Mouse (Mus musculus): ENCODE results near the gene Gpatch4. TPM values are rescaled to one million over a fixed set of nuclear protein-coding genes. Genes with fewer than 3 reads are reported as not detected.
A peak's percentile ranks its signal among the peaks of the same experiment; 100 is the strongest.

Gpatch4 gene
- polyA plus RNA-seq, 1 experiment = 26.4 TPM

DNA sequence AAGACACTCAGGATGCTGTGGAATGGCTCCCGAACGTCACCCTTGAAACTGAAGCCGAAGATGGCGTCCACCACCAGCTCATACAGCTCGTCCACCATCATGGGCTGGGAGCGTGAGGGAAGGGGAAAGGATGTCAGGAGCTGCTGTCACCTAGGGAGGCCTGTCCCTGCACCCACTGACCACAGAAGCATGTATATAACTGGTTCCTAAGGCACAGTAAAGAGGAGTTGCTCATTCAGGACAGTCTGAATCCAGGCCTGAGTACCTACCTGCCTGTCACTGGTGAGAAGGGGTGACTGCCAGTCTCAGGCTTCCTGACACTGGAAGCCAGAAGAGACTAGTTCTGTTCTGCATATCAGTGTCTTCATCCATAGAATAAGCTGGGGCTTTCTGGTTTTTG is 14.1 kb downstream of the Gpatch4 start:
- H3K36me3 ChIP-seq (ENCODE audit: control insufficient read depth, insufficient read depth) = peaks cover 44% of the 10 kb centered on the region
- no peak overlapping the region for H3ac ChIP-seq (ENCODE audit: control insufficient read depth, insufficient read length, low read depth)
- no peak overlapping the region for H3K4me3 ChIP-seq (ENCODE audit: insufficient read depth, poor library complexity, severe bottlenecking)
- no peaks in the 10 kb centered on the region for H3K27me3 ChIP-seq (ENCODE audit: control insufficient read depth, insufficient read depth, insufficient read length)
- no peak for TF ChIP-seq MYOG (IDR thresholded peaks at IDR 0.05; ENCODE audit: control insufficient read depth, extremely low read depth, insufficient read length)
- no peak for TF ChIP-seq CTCF (IDR thresholded peaks at IDR 0.05; ENCODE audit: control insufficient read depth, insufficient read depth, insufficient read length)
- no peak for TF ChIP-seq USF1 (IDR thresholded peaks at IDR 0.05; ENCODE audit: low read depth)
- TF ChIP-seq FOSL1 (IDR thresholded peaks at IDR 0.05; ENCODE audit: insufficient read depth, low read length, poor library complexity, severe bottlenecking) = no peak
- no peak for TF ChIP-seq MAX (IDR thresholded peaks at IDR 0.05)
- no peak for TF ChIP-seq CEBPB (IDR thresholded peaks at IDR 0.05; ENCODE audit: low read depth)
- no peak for TF ChIP-seq MYOD1 (IDR thresholded peaks at IDR 0.05; ENCODE audit: control insufficient read depth, insufficient read length, low read depth)
- H3K79me2 ChIP-seq (ENCODE audit: control insufficient read depth, insufficient read depth) = peaks cover 7% of the 10 kb centered on the region
- H3K79me3 ChIP-seq (ENCODE audit: low read depth) = peaks cover 4% of the 10 kb centered on the region

DNA sequence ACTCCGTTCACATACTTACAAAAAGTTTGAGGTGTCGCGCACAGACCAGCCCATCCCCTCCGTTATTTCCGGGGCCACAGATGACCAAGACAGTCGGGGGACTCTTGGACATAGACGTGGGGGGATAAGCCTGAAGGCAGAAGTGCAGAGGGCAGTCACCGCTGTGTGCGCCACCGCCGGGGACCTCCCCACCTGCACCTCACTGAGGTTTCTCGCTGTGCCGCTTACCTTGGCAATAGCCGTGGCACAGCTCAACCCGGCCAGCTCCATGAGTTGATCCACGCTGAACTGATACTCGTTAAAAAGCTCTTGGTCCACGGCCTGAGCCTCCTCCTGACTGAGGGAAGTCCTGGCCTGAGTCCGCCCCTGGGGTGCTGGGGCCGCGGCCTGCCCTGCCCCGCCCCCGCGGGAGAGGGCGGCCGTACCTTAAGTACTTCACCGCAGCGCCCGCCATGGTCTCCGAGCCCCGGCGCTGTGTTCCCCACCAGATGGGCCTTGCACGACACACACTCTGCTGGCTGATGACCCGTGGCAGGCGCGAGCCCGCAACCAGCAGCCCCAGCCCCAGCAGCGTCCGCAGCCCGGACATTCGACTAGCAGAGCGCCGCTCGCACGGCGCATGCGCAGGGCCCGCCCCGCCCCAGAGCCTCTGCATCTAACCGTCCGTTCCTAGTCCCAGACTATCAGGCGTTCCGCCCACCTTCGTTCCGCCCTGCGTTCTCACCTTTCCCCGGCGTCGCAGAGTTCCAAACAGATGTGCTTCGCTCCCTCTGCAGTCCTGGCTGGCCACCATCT is 15.2 kb downstream of the Gpatch4 start, which contains the start of gene Naxe:
Gene Naxe (minus strand): TSS at position 594 of the 795 bp plus-strand sequence.
- TF ChIP-seq USF1 (IDR thresholded peaks at IDR 0.05; ENCODE audit: low read depth) (no peak), MAX (IDR thresholded peaks at IDR 0.05) (peak; percentile 92), FOSL1 (IDR thresholded peaks at IDR 0.05; ENCODE audit: insufficient read depth, low read length, poor library complexity, severe bottlenecking) (no peak)
- Histone ChIP-seq H3ac (ENCODE audit: control insufficient read depth, insufficient read length, low read depth) (peak within 1 kb of the TSS; percentile 86), H3K79me2 (ENCODE audit: control insufficient read depth, insufficient read depth) (peaks cover 7% of the 10 kb centered on the region), H3K4me3 (ENCODE audit: insufficient read depth, poor library complexity, severe bottlenecking) (peak within 1 kb of the TSS; percentile 43), H3K27me3 (ENCODE audit: control insufficient read depth, insufficient read depth, insufficient read length) (no peaks in the 10 kb centered on the region), H3K79me3 (ENCODE audit: low read depth) (peaks cover 4% of the 10 kb centered on the region), H3K36me3 (ENCODE audit: control insufficient read depth, insufficient read depth) (peaks cover 34% of the 10 kb centered on the region)

DNA sequence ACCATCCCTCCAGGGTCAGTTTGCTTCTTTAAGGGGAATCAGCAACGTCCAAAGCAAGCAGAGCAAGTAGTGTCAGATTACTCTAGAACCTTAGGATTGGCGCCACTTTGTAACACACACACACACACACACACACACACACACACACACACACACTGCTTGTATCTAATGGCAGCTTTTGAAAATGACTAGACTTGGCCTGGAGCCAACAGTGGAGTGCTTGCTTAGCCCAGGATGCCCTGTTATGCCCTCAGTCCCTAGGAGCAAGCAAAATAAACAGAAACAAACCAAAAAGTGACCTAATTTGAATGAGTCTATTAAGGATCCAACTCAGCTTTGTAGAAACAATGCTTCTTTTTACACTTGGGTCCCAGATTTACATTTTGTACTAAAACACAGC is 25.5 kb downstream of the Gpatch4 start:
- H3K79me3 ChIP-seq (ENCODE audit: low read depth) = no peaks in the 10 kb centered on the region
- H3K4me3 ChIP-seq (ENCODE audit: insufficient read depth, poor library complexity, severe bottlenecking) = no peak overlapping the region
- H3K27me3 ChIP-seq (ENCODE audit: control insufficient read depth, insufficient read depth, insufficient read length) = peaks cover 6% of the 10 kb centered on the region
- H3ac ChIP-seq (ENCODE audit: control insufficient read depth, insufficient read length, low read depth) = no peak overlapping the region
- H3K36me3 ChIP-seq (ENCODE audit: control insufficient read depth, insufficient read depth) = no peaks in the 10 kb centered on the region
- TF ChIP-seq FOSL1 (IDR thresholded peaks at IDR 0.05; ENCODE audit: insufficient read depth, low read length, poor library complexity, severe bottlenecking) = no peak
- TF ChIP-seq USF1 (IDR thresholded peaks at IDR 0.05; ENCODE audit: low read depth) = no peak
- TF ChIP-seq MYOG (IDR thresholded peaks at IDR 0.05; ENCODE audit: control insufficient read depth, extremely low read depth, insufficient read length) = no peak
- TF ChIP-seq MAX (IDR thresholded peaks at IDR 0.05) = no peak
- TF ChIP-seq CTCF (IDR thresholded peaks at IDR 0.05; ENCODE audit: control insufficient read depth, insufficient read depth, insufficient read length) = no peak
- TF ChIP-seq CEBPB (IDR thresholded peaks at IDR 0.05; ENCODE audit: low read depth) = no peak
- no peak for TF ChIP-seq MYOD1 (IDR thresholded peaks at IDR 0.05; ENCODE audit: control insufficient read depth, insufficient read length, low read depth)
- no peaks in the 10 kb centered on the region for H3K79me2 ChIP-seq (ENCODE audit: control insufficient read depth, insufficient read depth)

DNA sequence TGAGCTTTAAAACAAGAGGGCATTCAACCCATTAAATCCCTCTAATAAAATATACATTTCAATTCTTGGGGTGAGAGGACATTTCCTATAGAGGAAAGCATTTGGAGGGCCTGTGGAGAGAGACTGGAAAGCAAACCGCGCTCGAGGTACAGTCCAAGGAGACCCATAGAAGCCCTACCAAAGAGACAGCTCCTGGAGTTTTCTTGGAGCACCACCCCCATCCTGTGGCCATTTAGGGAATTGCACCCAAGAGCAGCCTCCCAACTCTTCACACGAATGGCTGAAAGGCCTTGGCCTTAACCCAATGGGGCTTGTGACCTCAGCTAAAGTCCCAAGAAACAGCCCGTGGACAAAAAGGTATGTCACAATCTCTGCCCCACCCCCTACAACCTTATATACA is 28.9 kb downstream of the Gpatch4 start:
- Histone ChIP-seq H3ac (ENCODE audit: control insufficient read depth, insufficient read length, low read depth) (no peak overlapping the region), H3K79me3 (ENCODE audit: low read depth) (no peaks in the 10 kb centered on the region), H3K4me3 (ENCODE audit: insufficient read depth, poor library complexity, severe bottlenecking) (no peak overlapping the region), H3K27me3 (ENCODE audit: control insufficient read depth, insufficient read depth, insufficient read length) (peaks cover 24% of the 10 kb centered on the region), H3K79me2 (ENCODE audit: control insufficient read depth, insufficient read depth) (no peaks in the 10 kb centered on the region), H3K36me3 (ENCODE audit: control insufficient read depth, insufficient read depth) (no peaks in the 10 kb centered on the region)
- TF ChIP-seq CTCF (IDR thresholded peaks at IDR 0.05; ENCODE audit: control insufficient read depth, insufficient read depth, insufficient read length) (peak; percentile 76), CEBPB (IDR thresholded peaks at IDR 0.05; ENCODE audit: low read depth) (no peak)

DNA sequence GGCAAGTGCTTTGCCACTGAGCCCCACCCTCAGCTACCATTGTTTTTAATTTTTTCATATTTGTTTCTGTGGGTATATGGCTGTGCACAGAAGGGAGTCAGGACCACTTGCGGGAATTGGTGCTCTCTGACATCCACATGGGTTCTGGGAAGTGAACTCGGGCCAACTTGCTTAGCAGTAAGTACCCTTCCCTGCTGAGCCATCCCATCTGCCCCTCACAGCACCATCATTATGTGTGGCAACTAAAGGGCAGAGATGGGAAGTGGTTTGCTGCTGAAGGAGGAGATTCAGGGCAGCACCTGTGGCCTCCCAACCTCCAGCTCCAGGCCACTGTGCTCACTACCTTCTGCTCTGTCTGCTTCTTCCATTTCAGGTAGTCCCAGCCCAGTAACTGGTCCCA is 30.7 kb downstream of the Gpatch4 start:
- TF ChIP-seq MYOG (IDR thresholded peaks at IDR 0.05; ENCODE audit: control insufficient read depth, extremely low read depth, insufficient read length) (no peak), USF1 (IDR thresholded peaks at IDR 0.05; ENCODE audit: low read depth) (no peak), CEBPB (IDR thresholded peaks at IDR 0.05; ENCODE audit: low read depth) (no peak), MAX (IDR thresholded peaks at IDR 0.05) (no peak), FOSL1 (IDR thresholded peaks at IDR 0.05; ENCODE audit: insufficient read depth, low read length, poor library complexity, severe bottlenecking) (no peak), CTCF (IDR thresholded peaks at IDR 0.05; ENCODE audit: control insufficient read depth, insufficient read depth, insufficient read length) (no peak), MYOD1 (IDR thresholded peaks at IDR 0.05; ENCODE audit: control insufficient read depth, insufficient read length, low read depth) (no peak)
- Histone ChIP-seq H3K79me3 (ENCODE audit: low read depth) (no peaks in the 10 kb centered on the region), H3K79me2 (ENCODE audit: control insufficient read depth, insufficient read depth) (no peaks in the 10 kb centered on the region)

DNA sequence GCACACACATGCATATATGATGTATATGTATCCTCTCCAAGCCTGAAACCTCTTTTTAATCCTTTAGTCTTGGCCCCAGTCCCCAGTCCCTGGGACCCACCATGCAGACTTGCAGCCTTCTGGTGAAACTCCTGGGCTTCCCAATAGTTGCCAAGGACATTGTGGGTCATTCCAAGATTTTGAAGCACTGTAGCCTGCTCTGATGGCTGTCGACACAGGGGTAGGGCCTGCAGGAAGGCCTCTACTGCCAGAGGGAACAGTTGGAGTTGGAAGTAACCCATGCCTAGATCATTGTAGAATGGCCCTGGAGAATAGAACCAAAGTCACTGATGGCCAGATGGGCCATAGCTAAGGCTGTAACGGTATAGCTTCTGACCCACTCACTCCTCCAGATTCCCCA is 31.4 kb downstream of the Gpatch4 start:
- no peaks in the 10 kb centered on the region for H3K79me3 ChIP-seq (ENCODE audit: low read depth)
- no peaks in the 10 kb centered on the region for H3K79me2 ChIP-seq (ENCODE audit: control insufficient read depth, insufficient read depth)
- TF ChIP-seq CTCF (IDR thresholded peaks at IDR 0.05; ENCODE audit: control insufficient read depth, insufficient read depth, insufficient read length) = no peak
- no peak for TF ChIP-seq MAX (IDR thresholded peaks at IDR 0.05)
- no peak for TF ChIP-seq MYOD1 (IDR thresholded peaks at IDR 0.05; ENCODE audit: control insufficient read depth, insufficient read length, low read depth)
- TF ChIP-seq MYOG (IDR thresholded peaks at IDR 0.05; ENCODE audit: control insufficient read depth, extremely low read depth, insufficient read length) = no peak
- no peak for TF ChIP-seq USF1 (IDR thresholded peaks at IDR 0.05; ENCODE audit: low read depth)
- TF ChIP-seq CEBPB (IDR thresholded peaks at IDR 0.05; ENCODE audit: low read depth) = no peak
- no peak for TF ChIP-seq FOSL1 (IDR thresholded peaks at IDR 0.05; ENCODE audit: insufficient read depth, low read length, poor library complexity, severe bottlenecking)
- no peak overlapping the region for H3ac ChIP-seq (ENCODE audit: control insufficient read depth, insufficient read length, low read depth)
- H3K4me3 ChIP-seq (ENCODE audit: insufficient read depth, poor library complexity, severe bottlenecking) = no peak overlapping the region
- H3K36me3 ChIP-seq (ENCODE audit: control insufficient read depth, insufficient read depth) = no peaks in the 10 kb centered on the region
- H3K27me3 ChIP-seq (ENCODE audit: control insufficient read depth, insufficient read depth, insufficient read length) = peaks cover 24% of the 10 kb centered on the region

More for the DNA sequence above, 30.7 kb downstream of the Gpatch4 start:
- Histone ChIP-seq H3K36me3 (ENCODE audit: control insufficient read depth, insufficient read depth) (no peaks in the 10 kb centered on the region), H3ac (ENCODE audit: control insufficient read depth, insufficient read length, low read depth) (no peak overlapping the region), H3K27me3 (ENCODE audit: control insufficient read depth, insufficient read depth, insufficient read length) (peaks cover 24% of the 10 kb centered on the region), H3K4me3 (ENCODE audit: insufficient read depth, poor library complexity, severe bottlenecking) (no peak overlapping the region)

All from C2C12 (cell line).